Comparison of ENCODE assay signal across 23 mouse cellular contexts in the genomic region with DNA sequence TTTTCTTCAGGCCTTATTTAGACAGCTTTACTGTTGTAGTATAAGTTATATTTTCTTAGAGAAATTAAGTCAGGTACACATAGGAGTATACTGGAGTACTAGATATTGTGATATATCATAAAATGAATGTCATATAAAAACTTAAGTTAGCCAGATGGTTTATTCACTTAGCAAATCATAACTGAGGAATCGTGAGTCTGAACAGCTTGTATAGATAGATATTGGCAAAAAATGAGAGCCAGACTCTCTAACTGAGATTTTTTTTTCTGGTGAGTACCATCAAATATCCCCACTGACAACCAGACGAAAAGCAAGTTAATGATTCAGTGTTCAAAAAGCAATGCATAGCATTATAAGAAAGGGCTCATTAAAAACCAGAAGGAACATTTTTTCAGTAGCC.
"Had no signal": no experiment of that assay in that cellular context is flagged by ENCODE, and none has a peak within 500 bp of the region (broad histone marks: within the 10 kb centered on the region; RNA-seq: fewer than 3 reads in every experiment).

No protein-coding gene starts in this region.

- H3K9me3 ChIP-seq: limb, embryonic 12.5 days; limb, embryonic 15.5 days; midbrain, embryonic 12.5 days; midbrain, embryonic 15.5 days; neural tube, embryonic 12.5 days; stomach, embryonic 15.5 days had no signal

- H3K27me3 ChIP-seq: limb, embryonic 12.5 days; limb, embryonic 15.5 days; midbrain, embryonic 12.5 days; midbrain, embryonic 15.5 days; neural tube, embryonic 12.5 days; stomach, embryonic 15.5 days had no signal

- H3K4me3 ChIP-seq: layer of hippocampus, adult 2 months; left cerebral cortex, adult 2 months; limb, embryonic 12.5 days; limb, embryonic 15.5 days; midbrain, embryonic 12.5 days; midbrain, embryonic 15.5 days; neural tube, embryonic 12.5 days; stomach, embryonic 15.5 days had no signal

- DNase-seq: kidney, postnatal 25 days; layer of hippocampus, postnatal 36 days; left cerebral cortex, postnatal 4 days; liver, postnatal 0 days; lung, embryonic 14.5 days; retina, postnatal 1 day; right cerebral cortex, postnatal 25 days; spleen, adult 18-20 months; thymus, adult 18-20 months; thymus, postnatal 36 days had no signal

- H3K27ac ChIP-seq: kidney, postnatal 0 days; layer of hippocampus, adult 2 months; left cerebral cortex, adult 2 months; limb, embryonic 12.5 days; limb, embryonic 15.5 days; liver, embryonic 14.5 days; macrophage; midbrain, embryonic 12.5 days; midbrain, embryonic 15.5 days; neural tube, embryonic 12.5 days; stomach, embryonic 15.5 days had no signal

- H3K4me2 ChIP-seq: limb, embryonic 12.5 days; limb, embryonic 15.5 days; liver, embryonic 11.5 days; lung, embryonic 14.5 days; midbrain, embryonic 12.5 days; midbrain, embryonic 15.5 days; neural tube, embryonic 12.5 days; stomach, embryonic 15.5 days had no signal

- ATAC-seq: liver, postnatal 0 days; lung, postnatal 0 days; midbrain, embryonic 15.5 days had no signal

- H3K4me1 ChIP-seq: limb, embryonic 12.5 days; limb, embryonic 15.5 days; midbrain, embryonic 12.5 days; midbrain, embryonic 15.5 days; neural tube, embryonic 12.5 days; stomach, embryonic 15.5 days had no signal

- H3K36me3 ChIP-seq: limb, embryonic 12.5 days; limb, embryonic 15.5 days; midbrain, embryonic 12.5 days; midbrain, embryonic 15.5 days; neural tube, embryonic 12.5 days; stomach, embryonic 15.5 days had no signal

- H3K9ac ChIP-seq: limb, embryonic 12.5 days; limb, embryonic 15.5 days; liver, embryonic 14.5 days; liver, postnatal 0 days; lung, embryonic 14.5 days; midbrain, embryonic 12.5 days; midbrain, embryonic 15.5 days; neural tube, embryonic 12.5 days; stomach, embryonic 15.5 days had no signal
